Mouse (Mus musculus): Measurements from ENCODE around the gene Epn1.

DNA sequence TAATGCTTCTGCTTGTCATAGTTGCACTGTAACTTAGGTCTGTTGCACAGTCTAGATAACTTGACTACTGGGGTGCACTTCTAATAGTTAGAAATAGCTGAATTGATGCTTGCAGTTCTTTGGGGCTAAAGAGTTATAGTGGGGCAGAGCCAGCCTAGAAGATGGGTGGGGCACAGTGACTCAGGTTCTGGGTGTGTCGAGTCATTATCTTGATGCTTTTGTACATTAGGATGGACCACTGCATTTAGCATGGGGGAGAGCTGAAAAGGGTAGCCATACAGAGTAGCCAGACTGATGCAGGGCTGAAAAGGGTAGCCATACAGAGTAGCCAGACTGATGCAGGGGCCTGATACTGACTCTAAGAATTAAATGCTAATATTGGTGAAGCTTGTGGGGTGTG is 6.4 kb upstream of the Epn1 start:
- TF ChIP-seq GATA1 (IDR thresholded peaks at IDR 0.05; ENCODE audit: borderline replicate concordance, low read length) (no peak), FLI1 (IDR thresholded peaks at IDR 0.05; ENCODE audit: low read length) (no peak)

Measured in megakaryocyte, embryonic 14.5 days (primary cell).